Mouse (Mus musculus): ENCODE measurements around the gene Dynll1. TPM values are rescaled to one million over a fixed set of nuclear protein-coding genes. Genes with fewer than 3 reads are reported as not detected.
"Not testable (repeated sequence)": the region's sequence is repeated elsewhere in the genome, so short reads cannot be mapped to it uniquely, and the experiment has no call there.

The Dynll1 gene
- total and polyA plus RNA-seq, 2 experiments from 2014 or later: 196 to 893 TPM

GRCm38 (mm10) chr5:115313668-115313943 is 12.8 kb upstream of the Dynll1 start:
- DNase-seq (ENCODE audit: low spot score) (no peak), ATAC-seq (ENCODE audit: low FRiP score) (no peak)
- Histone ChIP-seq H3K4me3 (ENCODE audit: low read depth, low read length) (no peak overlapping the region), H3K9ac (replicated peaks; ENCODE audit: low read length, poor library complexity, severe bottlenecking) (no peak overlapping the region; the same call in 1 of the 2 replicates), H3K27ac (ENCODE audit: low read depth, low read length) (no peak overlapping the region), H3K4me1 (ENCODE audit: insufficient read depth, low read length) (no peaks in the 10 kb centered on the region), H3K4me2 (ENCODE audit: low read depth, low read length, poor library complexity, severe bottlenecking) (no peak overlapping the region), H3K27me3 (ENCODE audit: insufficient read depth, low read length) (no peaks in the 10 kb centered on the region), H3K36me3 (ENCODE audit: insufficient read depth, low read length) (no peaks in the 10 kb centered on the region), H3K9me3 (ENCODE audit: low read length) (no peaks in the 10 kb centered on the region)
- 41% methylated on average over 5 of the region's 5 CpGs for WGBS
- TF ChIP-seq CTCF (IDR thresholded peaks at IDR 0.05): no peak

- TF ChIP-seq CTCF (IDR thresholded peaks at IDR 0.05): no peak
- Histone ChIP-seq H3K27me3 (ENCODE audit: insufficient read depth, low read length) (no peaks in the 10 kb centered on the region), H3K9me3 (ENCODE audit: low read length) (no peaks in the 10 kb centered on the region), H3K4me2 (ENCODE audit: low read depth, low read length, poor library complexity, severe bottlenecking) (no peak overlapping the region), H3K27ac (ENCODE audit: low read depth, low read length) (no peak overlapping the region), H3K9ac (replicated peaks; ENCODE audit: low read length, poor library complexity, severe bottlenecking) (no peak overlapping the region; the same call in 1 of the 2 replicates), H3K36me3 (ENCODE audit: insufficient read depth, low read length) (no peaks in the 10 kb centered on the region), H3K4me3 (ENCODE audit: low read depth, low read length) (no peak overlapping the region), H3K4me1 (ENCODE audit: insufficient read depth, low read length) (no peaks in the 10 kb centered on the region)
- 82% methylated on average over 10 of the region's 10 CpGs for WGBS
- ATAC-seq (ENCODE audit: low FRiP score) (no peak), DNase-seq (ENCODE audit: low spot score) (no peak)
These were observed 12.2 kb upstream of the Dynll1 start for GRCm38 (mm10) chr5:115312816-115313667.

- Histone ChIP-seq H3K27ac (ENCODE audit: low read depth, low read length) (no peak overlapping the region), H3K9ac (replicated peaks; ENCODE audit: low read length, poor library complexity, severe bottlenecking) (no peak overlapping the region), H3K27me3 (ENCODE audit: insufficient read depth, low read length) (no peaks in the 10 kb centered on the region), H3K4me1 (ENCODE audit: insufficient read depth, low read length) (no peaks in the 10 kb centered on the region), H3K36me3 (ENCODE audit: insufficient read depth, low read length) (no peaks in the 10 kb centered on the region), H3K4me3 (ENCODE audit: low read depth, low read length) (no peak overlapping the region), H3K4me2 (ENCODE audit: low read depth, low read length, poor library complexity, severe bottlenecking) (no peak overlapping the region), H3K9me3 (ENCODE audit: low read length) (no peaks in the 10 kb centered on the region)
- TF ChIP-seq CTCF (IDR thresholded peaks at IDR 0.05): no peak
- no peak for DNase-seq (ENCODE audit: low spot score)
- ATAC-seq (ENCODE audit: low FRiP score): no peak
- 82% methylated on average over 4 of the region's 4 CpGs for WGBS
These were observed 11.6 kb upstream of the Dynll1 start for GRCm38 (mm10) chr5:115312354-115312753.

GRCm38 (mm10) chr5:115302190-115302589 is 1.4 kb upstream of the Dynll1 start:
- not testable (repeated sequence) for DNase-seq (ENCODE audit: low spot score)
- 78% methylated on average over 3 of the region's 7 CpGs for WGBS
- H3K4me2 ChIP-seq (ENCODE audit: low read depth, low read length, poor library complexity, severe bottlenecking): peak overlapping the region; percentile 69; the same call in 1 of the 2 replicates

GRCm38 (mm10) chr5:115301615-115302014 is 816 bp upstream of the Dynll1 start:
- H3K9me3 ChIP-seq (ENCODE audit: low read length): no peaks in the 10 kb centered on the region
- H3K27ac ChIP-seq (ENCODE audit: low read depth, low read length): peak overlapping the region; percentile 19; the same call in 1 of the 2 replicates
- H3K4me1 ChIP-seq (ENCODE audit: insufficient read depth, low read length): peaks cover 14% of the 10 kb centered on the region
- ATAC-seq (ENCODE audit: low FRiP score): no peak
- peak overlapping the region; percentile 72 for H3K4me3 ChIP-seq (ENCODE audit: low read depth, low read length)
- peaks cover 16% of the 10 kb centered on the region for H3K36me3 ChIP-seq (ENCODE audit: insufficient read depth, low read length)
- no peaks in the 10 kb centered on the region for H3K27me3 ChIP-seq (ENCODE audit: insufficient read depth, low read length)
- peak overlapping the region; percentile 51; the same call in 1 of the 2 replicates for H3K9ac ChIP-seq (replicated peaks; ENCODE audit: low read length, poor library complexity, severe bottlenecking)
- no peak for DNase-seq (ENCODE audit: low spot score)
- H3K4me2 ChIP-seq (ENCODE audit: low read depth, low read length, poor library complexity, severe bottlenecking): peak overlapping the region; percentile 69
- 22% methylated on average over 13 of the region's 13 CpGs for WGBS
- no peak for TF ChIP-seq CTCF (IDR thresholded peaks at IDR 0.05)

More at GRCm38 (mm10) chr5:115302190-115302589, 1.4 kb upstream of the Dynll1 start:
- H3K9me3 ChIP-seq (ENCODE audit: low read length); H3K27ac ChIP-seq (ENCODE audit: low read depth, low read length); H3K4me3 ChIP-seq (ENCODE audit: low read depth, low read length); H3K9ac ChIP-seq (replicated peaks; ENCODE audit: low read length, poor library complexity, severe bottlenecking); H3K27me3 ChIP-seq (ENCODE audit: insufficient read depth, low read length); ATAC-seq (ENCODE audit: low FRiP score): not testable (repeated sequence)
- peaks cover 14% of the 10 kb centered on the region for H3K4me1 ChIP-seq (ENCODE audit: insufficient read depth, low read length)
- H3K36me3 ChIP-seq (ENCODE audit: insufficient read depth, low read length): peaks cover 12% of the 10 kb centered on the region

GRCm38 (mm10) chr5:115300035-115300744 is 609 bp downstream of the Dynll1 start:
- peak; percentile 66 for ATAC-seq (ENCODE audit: low FRiP score)
- WGBS: under 1% methylated on average over 46 of the region's 46 CpGs
- Histone ChIP-seq H3K4me3 (ENCODE audit: low read depth, low read length) (peak overlapping the region; percentile 72), H3K9ac (replicated peaks; ENCODE audit: low read length, poor library complexity, severe bottlenecking) (peak overlapping the region; percentile 72), H3K4me2 (ENCODE audit: low read depth, low read length, poor library complexity, severe bottlenecking) (peak overlapping the region; percentile 67), H3K27me3 (ENCODE audit: insufficient read depth, low read length) (no peaks in the 10 kb centered on the region), H3K9me3 (ENCODE audit: low read length) (no peaks in the 10 kb centered on the region), H3K4me1 (ENCODE audit: insufficient read depth, low read length) (peaks cover 14% of the 10 kb centered on the region), H3K27ac (ENCODE audit: low read depth, low read length) (peak overlapping the region; percentile 82), H3K36me3 (ENCODE audit: insufficient read depth, low read length) (peaks cover 26% of the 10 kb centered on the region)
- peak; percentile 58 for TF ChIP-seq CTCF (IDR thresholded peaks at IDR 0.05)
- DNase-seq (ENCODE audit: low spot score): peak; percentile 89

Measured in midbrain, postnatal 0 days (tissue).